Mouse (Mus musculus) hindbrain, embryonic 14.5 days (tissue): ENCODE measurements around the gene Cgnl1. TPM values are rescaled to one million over a fixed set of nuclear protein-coding genes. Genes with fewer than 3 reads are reported as not detected.

Source experiments
- ATAC-seq: fragments of 200-750 bp; cut with Nextera tagmentation; 2 replicates; pipeline ENCODE4 v1.8.0; 2017; ENCODE audit warnings: moderate number of reproducible peaks, mild to moderate bottlenecking, moderate TSS enrichment, moderate library complexity; ENCODE audit not compliant: low FRiP score
- DNase-seq: peaks from one replicate; pipeline ENCODE4 v3.0.0-alpha.2; 2015; ENCODE audit warnings: low spot score
- H3K27ac ChIP-seq: fragments of 300-500 bp; sonication (generic); 2 replicates; pipeline ENCODE4 v1.5.1; 2014; ENCODE audit warnings: mild to moderate bottlenecking, moderate library complexity
- H3K27me3 ChIP-seq: fragments of 300-500 bp; sonication (generic); 2 replicates; pipeline ENCODE4 v1.6.1; 2014; ENCODE audit warnings: mild to moderate bottlenecking, low read length, mixed read lengths; ENCODE audit not compliant: control insufficient read depth, insufficient read depth
- H3K36me3 ChIP-seq: fragments of 300-500 bp; sonication (generic); replicated peaks from 2 replicates; pipeline ENCODE4 v1.6.1; 2014; ENCODE audit not compliant: control insufficient read depth, insufficient read depth
- H3K4me1 ChIP-seq: fragments of 300-500 bp; sonication (generic); replicated peaks from 2 replicates; pipeline ENCODE4 v1.6.1; 2014; ENCODE audit warnings: antibody characterized with exemption, low read length, mixed read lengths; ENCODE audit not compliant: control insufficient read depth, insufficient read depth
- H3K4me2 ChIP-seq: fragments of 300-500 bp; sonication (generic); replicated peaks from 2 replicates; pipeline ENCODE4 v1.6.1; 2014; ENCODE audit warnings: mild to moderate bottlenecking, moderate library complexity
- H3K4me3 ChIP-seq: fragments of 300-500 bp; sonication (generic); replicated peaks from 2 replicates; pipeline ENCODE4 v1.5.1; 2014; ENCODE audit warnings: mild to moderate bottlenecking, low read length
- H3K9ac ChIP-seq: fragments of 300-500 bp; sonication (generic); 2 replicates; pipeline ENCODE4 v1.6.1; 2014
- H3K9me3 ChIP-seq: fragments of 300-500 bp; sonication (generic); 2 replicates; pipeline ENCODE4 v1.6.1; 2016; ENCODE audit warnings: low read length; ENCODE audit not compliant: control insufficient read depth
- WGBS: fragments of 180-500 bp; shearing (Covaris S2); extraction: QIAGEN DNeasy Blood & Tissue Kit; methylation state at CpG from one replicate; pipeline ENCODE4 v1.1.7; 2014; 5-methylcytosine and 5-hydroxymethylcytosine counted together
- polyA plus RNA-seq: library from polyadenylated mRNA; unstranded; fragments of >200 nt; fragmentation: Nextera tagmentation; extraction: Ambion mirVana; gene quantifications from 2 replicates; pipeline ENCODE4 v1.2.1, GENCODE M21; 2014

Gene Cgnl1
- polyA plus RNA-seq, 1 experiment from 2014 or later = 7.2 TPM

DNA sequence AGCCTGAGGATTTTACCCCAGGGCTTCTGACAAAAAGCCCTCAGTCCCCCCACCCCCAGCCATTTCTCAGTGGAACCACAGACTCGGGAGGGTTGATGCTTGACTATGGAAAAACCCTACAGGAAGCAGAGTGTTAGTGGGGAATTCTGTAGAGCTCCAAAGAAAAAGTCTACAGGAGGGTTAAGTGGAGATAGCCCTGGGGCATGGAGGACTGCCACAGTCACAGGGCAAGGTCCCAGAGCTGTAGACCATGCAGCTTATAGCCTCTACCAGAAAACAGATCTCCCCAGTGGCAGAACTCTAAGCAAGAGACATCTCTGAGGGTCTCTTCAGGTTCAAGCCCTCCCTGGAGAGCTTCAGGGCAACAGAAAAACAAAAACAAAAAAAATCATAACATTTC is 135.8 kb downstream of the Cgnl1 start:
- WGBS = 80% methylated on average over 1 of the region's 1 CpGs

DNA sequence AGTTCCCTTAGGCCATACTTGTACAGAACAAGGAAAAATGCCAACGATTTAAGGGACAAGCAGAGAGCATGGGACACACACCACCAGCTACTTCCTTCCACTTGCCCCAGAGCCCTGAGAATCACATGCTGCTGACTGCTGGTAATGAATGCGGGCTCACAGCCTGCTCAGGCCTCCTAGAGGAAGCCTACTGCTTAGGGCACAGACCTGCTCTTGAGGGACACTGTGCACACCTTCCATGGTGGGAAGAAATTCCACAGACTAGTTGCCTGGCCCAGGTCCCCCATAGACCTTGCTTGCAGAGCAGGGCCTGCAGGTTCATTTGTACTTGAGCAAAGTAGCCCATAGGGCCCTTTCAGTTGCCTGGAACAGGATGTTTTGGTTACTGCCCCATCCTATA is 136.5 kb downstream of the Cgnl1 start:
- H3K9me3 ChIP-seq = 0 out of 2 replicates have a peak, but pooled peaks cover 6% of the 10 kb centered on the region
- ATAC-seq (no peak), DNase-seq (no peak)
- H3K36me3 ChIP-seq = no peaks in the 10 kb centered on the region
- H3K27me3 ChIP-seq = no peaks in the 10 kb centered on the region
- no peak overlapping the region for H3K27ac ChIP-seq
- no peak overlapping the region for H3K9ac ChIP-seq
- WGBS = 95% methylated on average over 2 of the region's 2 CpGs
- no peak overlapping the region for H3K4me3 ChIP-seq
- no peak overlapping the region for H3K4me2 ChIP-seq
- peaks cover 16% of the 10 kb centered on the region for H3K4me1 ChIP-seq

More for the DNA sequence above, 135.8 kb downstream of the Cgnl1 start:
- no peaks in the 10 kb centered on the region for H3K27me3 ChIP-seq
- no peak overlapping the region for H3K27ac ChIP-seq
- no peak for ATAC-seq
- no peak overlapping the region for H3K4me3 ChIP-seq
- H3K4me2 ChIP-seq = no peak overlapping the region
- 0 out of 2 replicates have a peak, but pooled peaks cover 6% of the 10 kb centered on the region for H3K9me3 ChIP-seq
- no peak for DNase-seq
- no peaks in the 10 kb centered on the region for H3K36me3 ChIP-seq
- peaks cover 16% of the 10 kb centered on the region for H3K4me1 ChIP-seq
- H3K9ac ChIP-seq = no peak overlapping the region

GRCm38 (mm10) chr9:71628921-71629320 is 142.5 kb downstream of the Cgnl1 start:
- no peak for DNase-seq
- H3K4me3 ChIP-seq = no peak overlapping the region

DNA sequence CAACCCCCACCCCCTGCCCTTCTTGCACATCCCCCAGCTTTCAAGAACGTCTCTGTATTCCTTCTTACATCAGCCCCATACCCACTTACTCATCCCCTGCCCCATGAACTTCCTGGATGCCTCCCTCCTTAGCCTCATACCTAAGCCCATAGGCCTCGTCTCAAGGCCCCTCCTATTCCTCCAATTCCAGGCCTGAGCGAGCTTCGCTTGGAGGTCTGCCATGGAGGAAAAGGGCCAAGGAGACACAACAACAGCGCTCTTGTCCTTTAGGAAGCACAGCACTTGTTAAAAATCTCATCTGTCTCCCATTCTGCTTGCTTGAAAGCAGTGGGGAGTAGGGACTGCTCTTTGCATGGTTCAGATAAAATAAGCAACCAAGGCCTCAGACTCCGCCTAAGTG is 143.1 kb downstream of the Cgnl1 start:
- Histone ChIP-seq H3K27me3 (no peaks in the 10 kb centered on the region), H3K4me3 (no peak overlapping the region), H3K4me2 (no peak overlapping the region), H3K27ac (no peak overlapping the region), H3K9ac (no peak overlapping the region), H3K4me1 (no peaks in the 10 kb centered on the region), H3K36me3 (no peaks in the 10 kb centered on the region), H3K9me3 (no peaks in the 10 kb centered on the region)
- DNase-seq (no peak), ATAC-seq (no peak)
- WGBS = 80% methylated on average over 6 of the region's 6 CpGs

More at GRCm38 (mm10) chr9:71628921-71629320, 142.5 kb downstream of the Cgnl1 start:
- no peaks in the 10 kb centered on the region for H3K36me3 ChIP-seq
- no peak for ATAC-seq
- no peaks in the 10 kb centered on the region for H3K27me3 ChIP-seq
- H3K9me3 ChIP-seq = 0 out of 2 replicates have a peak, but pooled peaks cover 6% of the 10 kb centered on the region
- no peak overlapping the region for H3K9ac ChIP-seq
- no peak overlapping the region for H3K4me2 ChIP-seq
- WGBS = 43% methylated on average over 6 of the region's 6 CpGs
- no peaks in the 10 kb centered on the region for H3K4me1 ChIP-seq
- no peak overlapping the region for H3K27ac ChIP-seq

DNA sequence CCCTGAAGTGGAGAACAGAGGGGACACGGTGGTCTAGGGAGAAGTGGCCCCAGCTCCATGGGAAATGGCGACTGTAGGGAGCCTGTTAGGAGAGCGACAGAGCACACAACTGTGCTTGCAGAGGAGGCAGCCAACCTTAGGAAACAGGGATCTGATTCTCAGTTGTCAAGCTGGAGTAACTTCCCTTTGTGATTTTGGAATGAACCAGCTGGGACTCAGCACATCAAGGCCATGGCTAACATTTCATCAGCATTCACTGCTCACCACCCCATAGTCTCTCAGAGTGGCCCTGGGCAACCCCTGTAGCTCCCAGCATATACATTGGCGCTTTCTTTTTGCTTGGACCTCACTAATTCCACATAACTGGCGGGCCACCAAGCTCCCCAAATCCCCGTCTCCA is 145.4 kb downstream of the Cgnl1 start:
- H3K9me3 ChIP-seq = no peaks in the 10 kb centered on the region
- no peak for ATAC-seq
- 75% methylated on average over 6 of the region's 6 CpGs for WGBS

GRCm38 (mm10) chr9:71624793-71625495 is 146.5 kb downstream of the Cgnl1 start:
- ATAC-seq (no peak), DNase-seq (peak; percentile 37)
- H3K4me2 ChIP-seq = no peak overlapping the region
- WGBS = 55% methylated on average over 10 of the region's 10 CpGs
- no peak overlapping the region for H3K9ac ChIP-seq
- no peaks in the 10 kb centered on the region for H3K36me3 ChIP-seq
- no peaks in the 10 kb centered on the region for H3K9me3 ChIP-seq
- no peak overlapping the region for H3K27ac ChIP-seq
- no peak overlapping the region for H3K4me3 ChIP-seq
- no peaks in the 10 kb centered on the region for H3K27me3 ChIP-seq
- no peaks in the 10 kb centered on the region for H3K4me1 ChIP-seq

More for the DNA sequence above, 145.4 kb downstream of the Cgnl1 start:
- H3K4me1 ChIP-seq = no peaks in the 10 kb centered on the region
- no peak for DNase-seq
- no peaks in the 10 kb centered on the region for H3K27me3 ChIP-seq
- no peak overlapping the region for H3K9ac ChIP-seq
- H3K4me3 ChIP-seq = no peak overlapping the region
- no peak overlapping the region for H3K27ac ChIP-seq
- no peaks in the 10 kb centered on the region for H3K36me3 ChIP-seq
- H3K4me2 ChIP-seq = no peak overlapping the region

DNA sequence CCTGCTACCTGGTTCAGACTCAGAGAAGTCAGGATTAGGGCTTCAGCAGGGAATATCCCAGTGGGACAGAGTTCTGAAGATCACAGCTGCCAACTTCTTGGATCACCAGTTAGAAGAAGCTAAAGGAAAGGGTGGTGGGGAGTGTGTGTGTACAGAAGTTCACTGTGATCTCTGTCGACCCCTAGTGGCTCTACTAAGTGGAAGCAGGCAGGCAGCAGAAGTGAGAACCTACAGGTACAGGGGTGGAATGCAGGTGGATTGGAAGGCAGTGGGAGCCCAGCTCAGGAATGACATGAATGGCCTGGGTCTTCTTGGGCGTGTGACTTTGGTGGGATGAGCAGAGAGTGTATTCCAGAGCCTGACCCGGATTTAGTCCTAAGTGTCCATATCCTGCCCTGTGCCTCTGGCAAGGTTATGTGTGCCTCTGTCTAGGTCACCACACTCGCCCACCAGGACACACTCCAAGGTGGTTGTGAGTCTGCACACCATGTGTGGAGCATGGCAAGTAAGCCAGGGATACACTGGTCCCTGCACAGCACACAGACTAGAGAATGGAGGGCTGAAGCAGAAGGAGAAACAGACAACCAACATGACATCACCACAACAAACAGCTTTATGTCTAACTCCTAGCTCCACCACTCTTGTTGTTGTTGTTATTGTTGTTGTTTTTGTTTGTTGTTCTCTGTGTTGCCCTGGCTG is 147.4 kb downstream of the Cgnl1 start:
- H3K36me3 ChIP-seq = no peaks in the 10 kb centered on the region
- DNase-seq (peak; percentile 74), ATAC-seq (no peak)
- no peaks in the 10 kb centered on the region for H3K4me1 ChIP-seq
- no peaks in the 10 kb centered on the region for H3K27me3 ChIP-seq
- 42% methylated on average over 4 of the region's 4 CpGs for WGBS
- no peaks in the 10 kb centered on the region for H3K9me3 ChIP-seq
- H3K4me3 ChIP-seq = no peak overlapping the region
- H3K27ac ChIP-seq = no peak overlapping the region
- no peak overlapping the region for H3K4me2 ChIP-seq
- H3K9ac ChIP-seq = no peak overlapping the region

DNA sequence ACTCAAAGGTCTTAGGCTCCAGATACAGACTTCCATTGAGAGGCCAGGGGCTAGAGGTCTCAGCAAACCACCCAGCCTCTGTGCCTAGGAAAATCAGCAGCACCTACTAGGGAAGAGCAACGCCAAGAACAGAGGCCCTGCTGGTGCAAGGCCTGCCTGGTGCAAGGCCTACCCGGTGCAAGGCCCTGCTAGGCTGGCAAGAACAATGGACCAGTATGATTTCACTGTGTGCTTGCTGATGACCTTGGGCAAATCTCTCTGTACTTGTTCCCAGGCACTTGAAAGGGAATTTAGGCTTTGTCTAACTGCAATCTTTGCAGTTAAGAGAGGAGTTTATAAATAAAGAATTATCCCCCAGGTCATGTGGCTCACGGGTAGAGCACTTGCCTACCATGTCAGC is 148.8 kb downstream of the Cgnl1 start:
- Histone ChIP-seq H3K36me3 (no peaks in the 10 kb centered on the region), H3K4me2 (no peak overlapping the region), H3K4me1 (no peaks in the 10 kb centered on the region), H3K27me3 (no peaks in the 10 kb centered on the region), H3K9me3 (no peaks in the 10 kb centered on the region), H3K9ac (no peak overlapping the region), H3K27ac (no peak overlapping the region), H3K4me3 (no peak overlapping the region)
- DNase-seq (no peak), ATAC-seq (no peak)
- WGBS = 84% methylated on average over 3 of the region's 3 CpGs

- H3K4me3 ChIP-seq = no peak overlapping the region
- H3K36me3 ChIP-seq = no peaks in the 10 kb centered on the region
- H3K27me3 ChIP-seq = no peaks in the 10 kb centered on the region
- H3K4me1 ChIP-seq = no peaks in the 10 kb centered on the region
- H3K27ac ChIP-seq = no peak overlapping the region
- no peak overlapping the region for H3K9ac ChIP-seq
- ATAC-seq (no peak), DNase-seq (no peak)
- H3K9me3 ChIP-seq = no peaks in the 10 kb centered on the region
- 93% methylated on average over 4 of the region's 4 CpGs for WGBS
- H3K4me2 ChIP-seq = no peak overlapping the region
Measured at GRCm38 (mm10) chr9:71621968-71622367, 149.4 kb downstream of the Cgnl1 start.
